Mouse (Mus musculus): ENCODE results near the gene Fut2.

The Fut2 gene

GRCm38 (mm10) chr7:45598960-45599879, 67.0 kb downstream of the Fut2 start:
- no peak for DNase-seq (ENCODE audit: low spot score in 2 of 2)
